Mouse (Mus musculus): ENCODE measurements at regions not wholly inside any gene's neighbourhood (a gene's known extent, or its start where the extent isn't known, plus 50 kb on each side); places are given as distances from the start of the nearest gene placed in this dataset.

GRCm38 (mm10) chr13:44356981-44357380 is 372.3 kb upstream of the Jarid2 start:
- Histone ChIP-seq H3K4me1 (replicated peaks; ENCODE audit: control insufficient read depth, insufficient read depth, low read length) (no peaks in the 10 kb centered on the region), H3K9me3 (ENCODE audit: control insufficient read depth) (no peaks in the 10 kb centered on the region), H3K27ac (ENCODE audit: low read depth, low read length) (no peak overlapping the region), H3K4me3 (ENCODE audit: low read depth, low read length) (no peak overlapping the region), H3K27me3 (replicated peaks; ENCODE audit: control insufficient read depth, insufficient read depth, low read length) (no peaks in the 10 kb centered on the region; the same call in 1 of the 2 replicates), H3K9ac (ENCODE audit: low read depth, low read length) (no peak overlapping the region), H3K36me3 (ENCODE audit: control insufficient read depth, insufficient read depth) (no peaks in the 10 kb centered on the region), H3K4me2 (replicated peaks; ENCODE audit: low read depth) (no peak overlapping the region)
- 69% methylated on average over 11 of the region's 11 CpGs for WGBS
- no peak for ATAC-seq
- TF ChIP-seq CTCF (IDR thresholded peaks at IDR 0.05; ENCODE audit: low read depth) = no peak

GRCm38 (mm10) chr13:44359344-44359743 is 369.9 kb upstream of the Jarid2 start:
- no peak for TF ChIP-seq CTCF (IDR thresholded peaks at IDR 0.05; ENCODE audit: low read depth)
- no peaks in the 10 kb centered on the region for H3K36me3 ChIP-seq (ENCODE audit: control insufficient read depth, insufficient read depth)
- H3K4me1 ChIP-seq (replicated peaks; ENCODE audit: control insufficient read depth, insufficient read depth, low read length) = no peaks in the 10 kb centered on the region
- H3K4me3 ChIP-seq (ENCODE audit: low read depth, low read length) = no peak overlapping the region
- 88% methylated on average over 7 of the region's 7 CpGs for WGBS
- H3K4me2 ChIP-seq (replicated peaks; ENCODE audit: low read depth) = no peak overlapping the region
- no peaks in the 10 kb centered on the region for H3K9me3 ChIP-seq (ENCODE audit: control insufficient read depth)
- H3K9ac ChIP-seq (ENCODE audit: low read depth, low read length) = no peak overlapping the region
- no peak for ATAC-seq
- H3K27ac ChIP-seq (ENCODE audit: low read depth, low read length) = no peak overlapping the region
- H3K27me3 ChIP-seq (replicated peaks; ENCODE audit: control insufficient read depth, insufficient read depth, low read length) = no peaks in the 10 kb centered on the region

- TF ChIP-seq CTCF (IDR thresholded peaks at IDR 0.05; ENCODE audit: low read depth) = no peak
- Histone ChIP-seq H3K9me3 (ENCODE audit: control insufficient read depth) (no peaks in the 10 kb centered on the region), H3K4me1 (replicated peaks; ENCODE audit: control insufficient read depth, insufficient read depth, low read length) (no peaks in the 10 kb centered on the region), H3K27ac (ENCODE audit: low read depth, low read length) (no peak overlapping the region), H3K9ac (ENCODE audit: low read depth, low read length) (no peak overlapping the region), H3K27me3 (replicated peaks; ENCODE audit: control insufficient read depth, insufficient read depth, low read length) (no peaks in the 10 kb centered on the region), H3K36me3 (ENCODE audit: control insufficient read depth, insufficient read depth) (no peaks in the 10 kb centered on the region), H3K4me2 (replicated peaks; ENCODE audit: low read depth) (no peak overlapping the region), H3K4me3 (ENCODE audit: low read depth, low read length) (no peak overlapping the region)
- 78% methylated on average over 5 of the region's 5 CpGs for WGBS
- ATAC-seq = no peak
Measured at GRCm38 (mm10) chr13:44360016-44360415, 369.3 kb upstream of the Jarid2 start.

GRCm38 (mm10) chr13:44360725-44361290 is 368.5 kb upstream of the Jarid2 start:
- no peaks in the 10 kb centered on the region for H3K27me3 ChIP-seq (replicated peaks; ENCODE audit: control insufficient read depth, insufficient read depth, low read length)
- H3K9ac ChIP-seq (ENCODE audit: low read depth, low read length) = no peak overlapping the region
- no peak overlapping the region for H3K4me2 ChIP-seq (replicated peaks; ENCODE audit: low read depth)
- no peak for ATAC-seq
- TF ChIP-seq CTCF (IDR thresholded peaks at IDR 0.05; ENCODE audit: low read depth) = no peak
- WGBS = 67% methylated on average over 15 of the region's 15 CpGs
- H3K36me3 ChIP-seq (ENCODE audit: control insufficient read depth, insufficient read depth) = no peaks in the 10 kb centered on the region
- H3K4me3 ChIP-seq (ENCODE audit: low read depth, low read length) = no peak overlapping the region
- H3K9me3 ChIP-seq (ENCODE audit: control insufficient read depth) = no peaks in the 10 kb centered on the region
- no peak overlapping the region for H3K27ac ChIP-seq (ENCODE audit: low read depth, low read length)
- no peaks in the 10 kb centered on the region for H3K4me1 ChIP-seq (replicated peaks; ENCODE audit: control insufficient read depth, insufficient read depth, low read length)

- H3K4me3 ChIP-seq (ENCODE audit: low read depth, low read length) = no peak overlapping the region
- no peak overlapping the region for H3K9ac ChIP-seq (ENCODE audit: low read depth, low read length)
- no peak for TF ChIP-seq CTCF (IDR thresholded peaks at IDR 0.05; ENCODE audit: low read depth)
- H3K27me3 ChIP-seq (replicated peaks; ENCODE audit: control insufficient read depth, insufficient read depth, low read length) = no peaks in the 10 kb centered on the region
- H3K4me1 ChIP-seq (replicated peaks; ENCODE audit: control insufficient read depth, insufficient read depth, low read length) = no peaks in the 10 kb centered on the region
- H3K36me3 ChIP-seq (ENCODE audit: control insufficient read depth, insufficient read depth) = no peaks in the 10 kb centered on the region
- 64% methylated on average over 15 of the region's 15 CpGs for WGBS
- H3K4me2 ChIP-seq (replicated peaks; ENCODE audit: low read depth) = no peak overlapping the region
- no peak overlapping the region for H3K27ac ChIP-seq (ENCODE audit: low read depth, low read length)
- no peak for ATAC-seq
- no peaks in the 10 kb centered on the region for H3K9me3 ChIP-seq (ENCODE audit: control insufficient read depth)
Measured at GRCm38 (mm10) chr13:44362293-44363005, 366.8 kb upstream of the Jarid2 start.

- 39% methylated on average over 2 of the region's 2 CpGs for WGBS
- H3K9ac ChIP-seq (ENCODE audit: low read depth, low read length) = no peak overlapping the region
Measured at GRCm38 (mm10) chr13:44363016-44363415, 366.3 kb upstream of the Jarid2 start.

More at GRCm38 (mm10) chr13:44363016-44363415, 366.3 kb upstream of the Jarid2 start:
- Histone ChIP-seq H3K4me1 (replicated peaks; ENCODE audit: control insufficient read depth, insufficient read depth, low read length) (no peaks in the 10 kb centered on the region), H3K27me3 (replicated peaks; ENCODE audit: control insufficient read depth, insufficient read depth, low read length) (no peaks in the 10 kb centered on the region), H3K27ac (ENCODE audit: low read depth, low read length) (no peak overlapping the region), H3K4me3 (ENCODE audit: low read depth, low read length) (no peak overlapping the region), H3K9me3 (ENCODE audit: control insufficient read depth) (no peaks in the 10 kb centered on the region), H3K36me3 (ENCODE audit: control insufficient read depth, insufficient read depth) (no peaks in the 10 kb centered on the region), H3K4me2 (replicated peaks; ENCODE audit: low read depth) (no peak overlapping the region)
- no peak for TF ChIP-seq CTCF (IDR thresholded peaks at IDR 0.05; ENCODE audit: low read depth)
- ATAC-seq = no peak
